Mouse (Mus musculus) kidney, embryonic 15.5 days (tissue): ENCODE measurements around the gene Gm6525. TPM values are rescaled to one million over a fixed set of nuclear protein-coding genes. Genes with fewer than 3 reads are reported as not detected.

Source experiments
- ATAC-seq: fragments of 200-750 bp; cut with Nextera tagmentation; replicated peaks from 2 replicates; pipeline ENCODE4 v1.8.0; 2017; ENCODE audit warnings: moderate TSS enrichment; ENCODE audit not compliant: low FRiP score
- H3K27ac ChIP-seq: fragments of 300-500 bp; sonication (generic); 2 replicates; pipeline ENCODE4 v1.5.1; 2015; ENCODE audit warnings: mild to moderate bottlenecking, inconsistent platforms
- H3K27me3 ChIP-seq: fragments of 300-500 bp; sonication (generic); 2 replicates; pipeline ENCODE4 v1.6.1; 2015; ENCODE audit warnings: inconsistent platforms
- H3K36me3 ChIP-seq: fragments of 300-500 bp; sonication (generic); 2 replicates; pipeline ENCODE4 v1.6.1; 2015; ENCODE audit warnings: inconsistent platforms
- H3K4me1 ChIP-seq: fragments of 300-500 bp; sonication (generic); 2 replicates; pipeline ENCODE4 v1.6.1; 2015; ENCODE audit warnings: inconsistent platforms
- H3K4me2 ChIP-seq: fragments of 300-500 bp; sonication (generic); 2 replicates; pipeline ENCODE4 v1.6.1; 2015; ENCODE audit warnings: moderate library complexity, mild to moderate bottlenecking, inconsistent platforms
- H3K4me3 ChIP-seq: fragments of 300-500 bp; sonication (generic); replicated peaks from 2 replicates; pipeline ENCODE4 v1.5.1; 2015; ENCODE audit warnings: mild to moderate bottlenecking, inconsistent platforms
- H3K9ac ChIP-seq: fragments of 300-500 bp; sonication (generic); 2 replicates; pipeline ENCODE4 v1.6.1; 2015; ENCODE audit warnings: mild to moderate bottlenecking, inconsistent platforms
- H3K9me3 ChIP-seq: fragments of 300-500 bp; sonication (generic); replicated peaks from 2 replicates; pipeline ENCODE4 v1.6.1; 2016; ENCODE audit warnings: inconsistent platforms
- WGBS: fragments of 180-500 bp; shearing (Covaris S2); methylation state at CpG from one replicate; pipeline ENCODE4 v1.1.7; 2015; ENCODE audit warnings: mixed read lengths; 5-methylcytosine and 5-hydroxymethylcytosine counted together
- polyA plus RNA-seq: library from polyadenylated mRNA; unstranded; fragments of >200 nt; fragmentation: Nextera tagmentation; extraction: Ambion mirVana; gene quantifications from 2 replicates; pipeline ENCODE4 v1.2.1, GENCODE M21; 2015

Gm6525 gene
- polyA plus RNA-seq = 0.51 and 1.1 TPM in 2 replicates

GRCm38 (mm10) chr3:84173581-84174154 is at the start of gene Gm6525:
Gene Gm6525 (plus strand): TSS chr3:84174104.
- Histone ChIP-seq H3K9me3 (no peaks in the 10 kb centered on the region), H3K4me3 (no peak within 1 kb of the TSS), H3K27ac (no peak within 1 kb of the TSS), H3K27me3 (no peaks in the 10 kb centered on the region), H3K4me2 (no peak within 1 kb of the TSS), H3K36me3 (peaks cover 20% of the 10 kb centered on the region; the same call in 1 of the 2 replicates), H3K9ac (no peak within 1 kb of the TSS), H3K4me1 (no peaks in the 10 kb centered on the region)
- 60% methylated on average over 11 of the region's 11 CpGs for WGBS
- ATAC-seq = no peak

GRCm38 (mm10) chr3:84125704-84126289 is 48.1 kb upstream of the Gm6525 start:
- no peaks in the 10 kb centered on the region for H3K36me3 ChIP-seq
- H3K4me1 ChIP-seq = peaks cover 18% of the 10 kb centered on the region
- ATAC-seq = no peak
- no peak overlapping the region for H3K4me3 ChIP-seq
- no peak overlapping the region for H3K27ac ChIP-seq
- no peak overlapping the region for H3K9ac ChIP-seq
- H3K4me2 ChIP-seq = no peak overlapping the region
- H3K9me3 ChIP-seq = no peaks in the 10 kb centered on the region
- H3K27me3 ChIP-seq = no peaks in the 10 kb centered on the region
- WGBS = 65% methylated on average over 6 of the region's 6 CpGs

- Histone ChIP-seq H3K4me3 (no peak overlapping the region), H3K27ac (no peak overlapping the region), H3K36me3 (no peaks in the 10 kb centered on the region), H3K4me1 (peaks cover 18% of the 10 kb centered on the region), H3K27me3 (no peaks in the 10 kb centered on the region), H3K4me2 (no peak overlapping the region), H3K9ac (no peak overlapping the region), H3K9me3 (no peaks in the 10 kb centered on the region)
- ATAC-seq = no peak
- 85% methylated on average over 3 of the region's 3 CpGs for WGBS
Observed at GRCm38 (mm10) chr3:84126721-84127120, 47.2 kb upstream of the Gm6525 start.

GRCm38 (mm10) chr3:84127431-84127830 is 46.5 kb upstream of the Gm6525 start:
- H3K9me3 ChIP-seq = no peaks in the 10 kb centered on the region
- H3K36me3 ChIP-seq = no peaks in the 10 kb centered on the region
- H3K9ac ChIP-seq = no peak overlapping the region
- no peak overlapping the region for H3K4me3 ChIP-seq
- H3K4me1 ChIP-seq = peaks cover 18% of the 10 kb centered on the region
- no peaks in the 10 kb centered on the region for H3K27me3 ChIP-seq
- H3K4me2 ChIP-seq = no peak overlapping the region
- 52% methylated on average over 2 of the region's 2 CpGs for WGBS
- H3K27ac ChIP-seq = 0 out of 2 replicates have a peak overlapping the region, but pooled peaks have one; percentile 14
- ATAC-seq = no peak

GRCm38 (mm10) chr3:84128871-84129870 is 44.7 kb upstream of the Gm6525 start:
- Histone ChIP-seq H3K4me1 (peaks cover 18% of the 10 kb centered on the region), H3K27ac (peak overlapping the region; percentile 77), H3K4me3 (no peak overlapping the region), H3K36me3 (no peaks in the 10 kb centered on the region), H3K9ac (no peak overlapping the region), H3K9me3 (no peaks in the 10 kb centered on the region), H3K4me2 (0 out of 2 replicates have a peak overlapping the region, but pooled peaks have one; percentile 8), H3K27me3 (no peaks in the 10 kb centered on the region)
- ATAC-seq = peak; percentile 82
- 30% methylated on average over 11 of the region's 11 CpGs for whole genome bisulfite sequencing

GRCm38 (mm10) chr3:84130776-84131175 is 43.1 kb upstream of the Gm6525 start:
- no peaks in the 10 kb centered on the region for H3K36me3 ChIP-seq
- peaks cover 21% of the 10 kb centered on the region for H3K4me1 ChIP-seq
- no peak overlapping the region for H3K4me2 ChIP-seq
- WGBS = 67% methylated on average over 5 of the region's 5 CpGs
- no peak overlapping the region for H3K4me3 ChIP-seq
- H3K27ac ChIP-seq = no peak overlapping the region
- H3K9ac ChIP-seq = no peak overlapping the region
- H3K27me3 ChIP-seq = no peaks in the 10 kb centered on the region
- no peaks in the 10 kb centered on the region for H3K9me3 ChIP-seq
- ATAC-seq = no peak

GRCm38 (mm10) chr3:84131369-84131768 is 42.5 kb upstream of the Gm6525 start:
- H3K4me1 ChIP-seq = peaks cover 21% of the 10 kb centered on the region
- H3K27ac ChIP-seq = no peak overlapping the region
- no peaks in the 10 kb centered on the region for H3K36me3 ChIP-seq
- no peak for ATAC-seq
- 95% methylated on average over 3 of the region's 3 CpGs for WGBS
- no peak overlapping the region for H3K4me3 ChIP-seq
- no peak overlapping the region for H3K4me2 ChIP-seq
- H3K27me3 ChIP-seq = no peaks in the 10 kb centered on the region
- H3K9me3 ChIP-seq = no peaks in the 10 kb centered on the region
- no peak overlapping the region for H3K9ac ChIP-seq

GRCm38 (mm10) chr3:84135387-84135786 is 38.5 kb upstream of the Gm6525 start:
- Histone ChIP-seq H3K27me3 (no peaks in the 10 kb centered on the region), H3K9me3 (no peaks in the 10 kb centered on the region), H3K4me1 (peaks cover 3% of the 10 kb centered on the region; the same call in 1 of the 2 replicates), H3K9ac (no peak overlapping the region), H3K4me2 (peak overlapping the region; percentile 31; the same call in 1 of the 2 replicates), H3K4me3 (no peak overlapping the region), H3K27ac (no peak overlapping the region), H3K36me3 (no peaks in the 10 kb centered on the region)
- ATAC-seq = peak; percentile 92
- 29% methylated on average over 9 of the region's 9 CpGs for WGBS

- Histone ChIP-seq H3K4me1 (peaks cover 3% of the 10 kb centered on the region; the same call in 1 of the 2 replicates), H3K9ac (no peak overlapping the region), H3K27ac (no peak overlapping the region), H3K36me3 (no peaks in the 10 kb centered on the region), H3K27me3 (no peaks in the 10 kb centered on the region), H3K9me3 (no peaks in the 10 kb centered on the region), H3K4me3 (no peak overlapping the region), H3K4me2 (no peak overlapping the region; the same call in 1 of the 2 replicates)
- 62% methylated on average over 6 of the region's 6 CpGs for WGBS
- ATAC-seq = no peak
Observed at GRCm38 (mm10) chr3:84135933-84136332, 38.0 kb upstream of the Gm6525 start.

- 82% methylated on average over 7 of the region's 7 CpGs for WGBS
- H3K9ac ChIP-seq = no peak overlapping the region
- no peak overlapping the region for H3K27ac ChIP-seq
- H3K36me3 ChIP-seq = no peaks in the 10 kb centered on the region
- no peak for ATAC-seq
- no peaks in the 10 kb centered on the region for H3K9me3 ChIP-seq
- H3K4me2 ChIP-seq = no peak overlapping the region
- no peak overlapping the region for H3K4me3 ChIP-seq
- H3K4me1 ChIP-seq = peaks cover 3% of the 10 kb centered on the region; the same call in 1 of the 2 replicates
- H3K27me3 ChIP-seq = no peaks in the 10 kb centered on the region
Observed at GRCm38 (mm10) chr3:84136509-84136908, 37.4 kb upstream of the Gm6525 start.

- 53% methylated on average over 7 of the region's 7 CpGs for WGBS
- Histone ChIP-seq H3K27me3 (no peaks in the 10 kb centered on the region), H3K4me1 (no peaks in the 10 kb centered on the region), H3K9ac (no peak overlapping the region), H3K4me2 (no peak overlapping the region), H3K36me3 (no peaks in the 10 kb centered on the region), H3K4me3 (no peak overlapping the region), H3K27ac (no peak overlapping the region), H3K9me3 (no peaks in the 10 kb centered on the region)
- ATAC-seq = no peak
Observed at GRCm38 (mm10) chr3:84140947-84141346, 33.0 kb upstream of the Gm6525 start.

GRCm38 (mm10) chr3:84149831-84150230 is 24.1 kb upstream of the Gm6525 start:
- H3K4me3 ChIP-seq = no peak overlapping the region
- ATAC-seq = no peak
- H3K27ac ChIP-seq = no peak overlapping the region
- H3K9ac ChIP-seq = no peak overlapping the region
- 0 out of 2 replicates have a peak, but pooled peaks cover 4% of the 10 kb centered on the region for H3K9me3 ChIP-seq
- H3K4me1 ChIP-seq = peaks cover 6% of the 10 kb centered on the region
- no peak overlapping the region for H3K4me2 ChIP-seq
- H3K36me3 ChIP-seq = 0 out of 2 replicates have a peak, but pooled peaks cover 5% of the 10 kb centered on the region
- no peaks in the 10 kb centered on the region for H3K27me3 ChIP-seq
- WGBS = 95% methylated on average over 3 of the region's 3 CpGs
